Mouse (Mus musculus) brain, embryonic 14.5 days (tissue): ENCODE data around the gene Hoxa9.

Source experiments
- CTCF ChIP-seq: fragments of 200-500 bp; IDR thresholded peaks from 2 replicates; pipeline ENCODE4 v1.5.1; 2012; ENCODE audit warnings: inconsistent platforms, mild to moderate bottlenecking, moderate library complexity, borderline replicate concordance; ENCODE audit not compliant: insufficient read depth, insufficient read length; ENCODE audit errors: extremely low read depth
- POLR2A ChIP-seq: fragments of 200-500 bp; IDR thresholded peaks from 2 replicates; pipeline ENCODE4 v1.6.1; 2012; ENCODE audit warnings: mild to moderate bottlenecking, inconsistent platforms, borderline replicate concordance; ENCODE audit not compliant: poor library complexity, insufficient read depth, insufficient read length, severe bottlenecking; ENCODE audit errors: extremely low read depth

DNA sequence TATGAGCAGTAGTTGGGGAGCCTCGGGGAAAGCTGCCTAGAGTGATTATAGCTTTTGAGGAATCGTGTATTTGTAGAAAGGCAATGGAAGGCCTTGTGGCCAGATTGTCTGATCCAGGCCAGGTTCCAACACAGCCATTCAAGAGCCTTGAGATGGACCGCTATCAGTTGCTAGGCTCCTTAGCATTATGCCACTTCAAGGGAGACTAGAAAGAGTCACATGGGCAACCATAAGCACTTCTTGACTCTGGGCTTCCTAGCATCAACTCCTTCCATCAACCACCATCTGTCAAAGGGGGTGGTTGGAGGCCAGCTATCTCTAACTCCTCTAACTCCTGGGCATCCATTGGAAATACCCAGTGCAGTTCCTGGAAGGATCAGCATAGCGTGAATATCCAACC, 18.9 kb upstream of the Hoxa9 start:
- TF ChIP-seq CTCF = no peak
- no peak for TF ChIP-seq POLR2A
